Mouse (Mus musculus) bone marrow, adult 2 months (tissue): Measurements from ENCODE around the gene Nyap2.

ENCODE experiments used
- CTCF ChIP-seq: fragments of 200-500 bp; IDR thresholded peaks from 2 replicates; pipeline ENCODE4 v1.5.1; 2011; ENCODE audit warnings: low read length, control low read depth; ENCODE audit not compliant: control insufficient read depth, insufficient read depth
- POLR2A ChIP-seq: fragments of 200-500 bp; IDR thresholded peaks from 2 replicates; pipeline ENCODE4 v1.6.1; 2011; ENCODE audit warnings: low read depth, mild to moderate bottlenecking, control low read depth, low read length, borderline replicate concordance; ENCODE audit not compliant: control insufficient read depth

DNA sequence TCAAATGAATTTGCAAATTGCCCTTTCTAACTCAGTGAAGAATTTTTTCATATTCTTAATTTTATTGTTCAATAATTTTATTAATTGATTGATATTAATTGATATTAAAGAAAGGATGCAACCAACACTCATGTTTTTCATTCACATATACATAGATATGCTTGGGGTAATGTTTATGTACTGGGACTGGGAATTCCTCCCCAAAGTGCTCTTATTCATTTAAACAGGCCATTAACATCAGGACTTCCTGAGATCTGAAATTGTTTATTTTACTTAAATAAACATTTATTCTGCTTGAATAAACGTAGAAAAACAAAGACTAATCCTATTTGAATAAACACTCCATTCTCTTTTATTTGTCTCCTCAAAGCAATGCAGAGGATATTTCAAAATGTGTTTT, 311.0 kb downstream of the Nyap2 start:
- TF ChIP-seq CTCF (no peak), POLR2A (no peak)
